Mouse (Mus musculus): Measurements from ENCODE around the gene Sh3gl2.

Gene Sh3gl2

DNA sequence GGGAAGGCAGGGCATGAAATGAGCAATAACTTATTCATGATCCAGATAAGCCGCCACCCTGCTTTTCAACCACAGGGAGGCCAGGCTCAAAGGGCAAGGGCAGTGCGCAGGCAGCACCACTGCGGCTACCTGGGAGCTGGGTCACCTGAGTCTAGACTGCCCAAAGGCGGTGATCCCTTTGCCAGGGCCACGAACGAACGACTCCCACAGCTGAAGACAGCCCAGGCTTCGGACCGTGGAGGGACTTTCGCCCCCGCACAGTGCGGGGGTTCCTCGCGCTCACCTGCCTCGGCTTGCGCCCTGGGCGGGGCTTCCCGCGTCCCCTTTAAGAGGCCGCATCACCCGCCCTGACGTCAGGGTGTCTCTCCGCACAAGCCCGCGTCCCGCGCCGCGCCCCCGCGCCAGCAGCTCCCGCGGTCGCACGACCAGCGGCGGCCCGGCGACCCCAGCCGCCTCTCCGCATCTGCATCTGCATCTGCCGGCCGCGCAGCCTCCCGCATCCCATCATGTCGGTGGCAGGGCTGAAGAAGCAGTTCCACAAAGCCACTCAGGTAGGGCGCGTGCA, at the start of gene Sh3gl2:
Sh3gl2 (plus strand) TSS at position 56 of the 565 bp plus-strand sequence.
- peak; percentile 46 for DNase-seq

- DNase-seq: no peak
These were observed 43.8 kb upstream of the Sh3gl2 start for GRCm38 (mm10) chr4:85161156-85161555.

DNA sequence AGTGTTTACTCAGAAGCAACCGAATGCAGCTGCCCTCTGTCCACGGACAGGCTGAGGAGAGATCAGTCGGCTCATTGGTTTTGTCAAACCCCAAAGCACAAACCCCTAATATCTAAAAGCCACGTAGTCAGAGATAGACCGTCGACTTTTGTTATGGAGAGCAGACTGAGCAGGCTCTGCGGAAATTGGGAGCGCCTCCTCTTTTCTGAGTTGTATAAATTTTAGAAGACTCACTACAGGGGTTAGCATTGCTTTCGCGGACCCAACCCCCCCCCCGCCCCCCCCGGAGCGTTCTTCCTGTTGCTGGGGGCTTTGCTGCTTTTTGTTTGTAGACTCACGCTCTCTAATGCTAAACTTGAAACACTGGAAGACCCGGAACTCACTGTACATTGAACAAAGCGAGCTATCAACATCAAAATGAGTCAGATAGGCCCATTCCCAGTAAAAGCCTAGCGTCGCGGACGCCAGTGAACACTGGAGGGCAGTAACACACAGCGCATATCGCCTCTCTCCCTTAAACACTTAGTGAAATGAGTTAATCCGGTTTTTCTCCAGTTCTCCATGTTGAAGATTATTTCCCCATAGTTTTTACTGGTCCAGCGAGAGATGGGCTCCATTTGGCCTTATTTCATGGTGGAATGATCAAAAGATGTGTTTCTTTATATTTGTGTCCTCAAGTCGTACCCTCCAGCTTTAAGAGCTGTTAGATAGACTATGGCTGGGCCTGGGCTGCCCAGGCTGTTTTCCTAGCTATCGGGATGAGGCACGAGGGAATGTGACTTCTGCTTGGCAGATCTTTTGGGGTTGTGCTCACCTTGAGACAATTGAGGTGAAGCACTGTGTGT, 42.2 kb upstream of the Sh3gl2 start:
- peak; percentile 30 for DNase-seq

DNA sequence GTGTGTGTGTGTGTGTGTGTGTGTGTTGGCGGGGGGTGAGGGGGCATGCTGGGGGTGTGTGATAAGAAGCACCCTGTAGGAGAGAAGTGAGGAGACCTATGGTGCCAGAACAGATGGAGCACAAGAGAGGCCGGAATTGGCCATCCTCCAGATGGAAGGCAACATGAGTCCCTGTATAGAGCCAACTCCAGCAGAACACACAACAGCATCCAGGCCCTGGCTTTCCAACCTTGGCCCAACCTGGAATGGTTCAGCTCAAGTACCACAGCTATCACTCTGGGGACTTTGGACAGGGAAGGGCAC, 41.7 kb upstream of the Sh3gl2 start:
- no peak for DNase-seq

DNA sequence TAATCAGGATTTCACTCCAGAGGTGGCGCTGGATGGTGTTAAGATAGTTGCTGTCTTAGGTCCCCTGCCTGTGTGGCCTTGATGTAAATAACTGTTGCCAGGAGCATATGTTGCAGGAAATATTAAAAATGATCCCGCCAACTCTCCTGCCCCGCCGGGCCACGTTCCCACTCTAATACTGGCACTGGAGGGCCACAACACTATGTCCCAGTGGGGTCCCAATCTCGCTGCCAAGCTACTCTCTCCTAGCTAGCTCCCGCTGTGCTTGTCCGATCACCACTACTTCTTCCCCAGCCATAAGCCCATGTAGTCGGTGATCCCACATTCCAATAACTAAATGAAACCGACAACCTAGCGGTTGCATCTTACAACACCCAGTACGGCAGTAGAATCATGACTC, 36.9 kb upstream of the Sh3gl2 start:
- no peak for DNase-seq

- DNase-seq: no peak
These were observed 29.5 kb upstream of the Sh3gl2 start for GRCm38 (mm10) chr4:85175466-85175865.

GRCm38 (mm10) chr4:85178394-85179051, 26.4 kb upstream of the Sh3gl2 start:
- no peak for DNase-seq

DNA sequence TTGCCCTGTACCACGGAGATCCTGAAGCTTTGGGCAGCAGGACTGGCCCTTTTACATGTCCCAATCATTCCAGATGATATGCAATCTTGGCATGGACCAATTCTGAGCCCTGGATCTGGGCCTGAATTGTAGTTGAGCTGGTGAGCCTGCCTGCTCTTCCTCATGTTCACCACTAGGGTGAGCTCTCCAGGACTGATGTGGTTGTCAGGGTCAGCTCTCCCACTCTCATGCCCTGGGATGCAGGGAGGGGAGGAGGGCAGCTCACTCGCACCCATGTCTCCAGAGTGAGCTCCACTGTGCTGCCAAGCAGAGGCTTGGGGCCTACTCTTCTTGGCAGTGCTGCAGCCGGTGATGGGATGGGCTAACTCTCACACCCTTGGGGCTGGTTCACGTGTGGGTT, 18.9 kb upstream of the Sh3gl2 start:
- no peak for DNase-seq

GRCm38 (mm10) chr4:85196201-85196600, 8.7 kb upstream of the Sh3gl2 start:
- no peak for DNase-seq

GRCm38 (mm10) chr4:85198431-85198830, 6.5 kb upstream of the Sh3gl2 start:
- DNase-seq: no peak

DNA sequence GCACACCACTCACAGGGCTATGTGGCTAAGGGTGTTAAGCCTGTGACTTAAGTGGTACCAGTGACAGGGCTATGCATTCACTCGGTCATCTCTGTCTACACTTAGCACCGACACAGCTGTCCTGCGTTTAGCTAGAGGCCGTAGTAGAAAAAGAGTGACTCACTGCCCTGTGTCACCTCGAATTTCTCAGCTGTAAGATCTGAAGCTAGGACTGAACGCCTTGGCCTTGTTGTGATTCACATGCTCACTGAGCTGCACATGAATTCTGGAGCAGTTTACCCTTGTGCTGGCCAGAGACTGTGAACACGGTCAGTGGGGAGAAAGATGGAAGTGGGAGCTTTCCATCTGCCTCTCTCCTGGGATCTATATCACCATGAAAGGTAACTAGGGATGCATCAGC, 2.3 kb upstream of the Sh3gl2 start:
- DNase-seq: no peak

DNA sequence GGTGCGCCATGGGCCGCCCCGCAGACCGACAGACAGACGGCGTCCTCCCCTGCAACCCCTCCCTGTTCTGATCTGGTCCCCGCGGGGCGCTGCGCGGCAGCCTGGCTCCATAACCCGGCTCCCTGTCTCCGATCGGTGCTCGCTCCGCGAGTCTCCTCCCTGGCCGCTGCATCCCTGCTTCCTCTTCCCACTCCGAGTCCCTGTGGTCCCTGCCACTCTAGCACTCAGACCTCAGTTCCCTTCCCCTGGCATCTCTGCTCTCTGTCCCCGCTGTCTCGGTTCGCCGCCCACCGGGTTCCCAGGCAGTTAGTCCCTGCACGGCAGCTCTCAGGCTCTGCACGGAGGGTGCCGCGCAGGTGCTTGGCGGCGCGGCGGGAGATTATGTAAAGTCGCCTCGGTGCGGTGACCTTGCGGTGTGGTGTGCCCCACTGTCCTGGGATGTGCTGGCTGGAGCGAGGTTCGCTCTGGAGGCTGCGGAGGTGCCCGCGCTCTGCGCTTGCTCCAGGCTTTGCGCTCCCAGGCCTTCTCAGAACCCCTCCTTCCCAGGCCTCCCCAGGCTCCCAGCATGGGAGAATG, 798 bp downstream of the Sh3gl2 start:
- DNase-seq: peak; percentile 4

DNA sequence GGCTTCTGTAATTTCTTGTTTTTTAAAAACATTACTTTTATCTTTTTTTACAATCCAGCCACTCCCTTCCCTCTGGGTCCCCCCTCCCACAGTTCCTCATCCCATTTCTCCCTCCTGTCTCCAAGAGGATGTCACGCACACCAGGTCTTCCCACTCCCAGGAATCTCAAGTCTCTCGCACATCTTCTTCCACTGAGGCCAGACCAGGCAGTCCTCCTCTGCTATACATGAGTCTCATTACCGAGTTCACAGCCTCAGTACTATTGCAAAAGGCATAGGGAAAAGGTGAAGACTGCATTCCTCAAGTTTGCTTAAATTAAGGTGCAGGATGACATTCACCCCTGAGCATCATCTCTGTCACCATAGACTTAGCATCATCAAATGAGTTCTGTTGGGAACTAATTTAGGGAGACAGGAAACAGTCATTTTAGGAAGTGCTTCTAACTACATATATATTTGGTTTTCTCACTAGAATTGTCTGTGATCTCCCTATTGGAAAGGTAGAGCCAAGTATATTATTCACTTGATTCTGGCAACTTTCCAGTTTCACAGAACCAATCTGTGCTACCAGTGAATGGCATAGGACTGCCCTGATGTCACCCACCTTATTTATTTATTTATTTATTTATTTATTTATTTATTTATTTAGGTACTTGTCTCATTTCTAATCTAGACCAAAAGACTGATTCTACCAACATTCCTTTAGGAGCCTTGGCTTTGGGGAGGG, 1.9 kb downstream of the Sh3gl2 start:
- DNase-seq: no peak

DNA sequence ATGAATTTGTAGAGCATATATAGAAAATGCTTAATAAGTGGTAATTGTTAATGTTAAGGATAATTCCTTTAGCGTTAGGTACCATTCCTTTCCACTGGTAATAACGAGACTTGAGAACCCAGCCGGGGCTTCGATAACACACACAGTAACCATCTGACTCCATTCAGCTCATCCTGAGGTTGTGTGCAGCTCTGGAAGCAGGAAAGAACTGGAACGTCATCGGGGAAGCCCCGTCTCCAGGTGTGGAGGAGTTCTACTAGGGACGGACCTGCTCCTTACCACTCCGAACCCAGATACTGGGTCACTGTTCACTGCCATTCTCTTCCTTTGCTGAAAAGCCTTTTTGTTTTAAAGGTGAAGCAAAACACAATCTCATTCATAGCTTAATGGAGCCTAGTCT, 2.6 kb downstream of the Sh3gl2 start:
- no peak for DNase-seq

GRCm38 (mm10) chr4:85208531-85208930, 3.6 kb downstream of the Sh3gl2 start:
- DNase-seq: no peak

GRCm38 (mm10) chr4:85210953-85211352, 6.0 kb downstream of the Sh3gl2 start:
- no peak for DNase-seq

GRCm38 (mm10) chr4:85217003-85217402, 12.1 kb downstream of the Sh3gl2 start:
- no peak for DNase-seq

DNA sequence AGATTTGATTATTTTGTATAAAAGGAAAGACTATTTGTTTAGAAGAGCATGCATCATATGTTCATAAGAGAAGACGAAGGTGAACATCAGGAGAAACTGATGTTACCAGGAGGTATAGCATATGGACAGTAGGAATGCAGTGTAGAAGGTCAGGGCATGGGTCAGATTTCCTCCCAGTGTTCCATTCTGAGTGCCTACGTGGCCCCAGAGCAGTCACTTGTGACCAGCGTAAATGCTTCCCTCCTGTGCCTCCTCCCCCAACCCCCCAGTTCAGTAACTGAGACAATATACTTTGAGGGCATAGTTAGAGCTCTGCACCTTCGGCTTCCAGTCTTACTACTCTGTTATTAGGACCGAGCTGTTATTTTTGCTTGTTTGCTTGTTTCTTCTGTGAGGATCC, 17.8 kb downstream of the Sh3gl2 start:
- no peak for DNase-seq

- no peak for DNase-seq
These were observed 21.8 kb downstream of the Sh3gl2 start for GRCm38 (mm10) chr4:85226731-85227130.

DNA sequence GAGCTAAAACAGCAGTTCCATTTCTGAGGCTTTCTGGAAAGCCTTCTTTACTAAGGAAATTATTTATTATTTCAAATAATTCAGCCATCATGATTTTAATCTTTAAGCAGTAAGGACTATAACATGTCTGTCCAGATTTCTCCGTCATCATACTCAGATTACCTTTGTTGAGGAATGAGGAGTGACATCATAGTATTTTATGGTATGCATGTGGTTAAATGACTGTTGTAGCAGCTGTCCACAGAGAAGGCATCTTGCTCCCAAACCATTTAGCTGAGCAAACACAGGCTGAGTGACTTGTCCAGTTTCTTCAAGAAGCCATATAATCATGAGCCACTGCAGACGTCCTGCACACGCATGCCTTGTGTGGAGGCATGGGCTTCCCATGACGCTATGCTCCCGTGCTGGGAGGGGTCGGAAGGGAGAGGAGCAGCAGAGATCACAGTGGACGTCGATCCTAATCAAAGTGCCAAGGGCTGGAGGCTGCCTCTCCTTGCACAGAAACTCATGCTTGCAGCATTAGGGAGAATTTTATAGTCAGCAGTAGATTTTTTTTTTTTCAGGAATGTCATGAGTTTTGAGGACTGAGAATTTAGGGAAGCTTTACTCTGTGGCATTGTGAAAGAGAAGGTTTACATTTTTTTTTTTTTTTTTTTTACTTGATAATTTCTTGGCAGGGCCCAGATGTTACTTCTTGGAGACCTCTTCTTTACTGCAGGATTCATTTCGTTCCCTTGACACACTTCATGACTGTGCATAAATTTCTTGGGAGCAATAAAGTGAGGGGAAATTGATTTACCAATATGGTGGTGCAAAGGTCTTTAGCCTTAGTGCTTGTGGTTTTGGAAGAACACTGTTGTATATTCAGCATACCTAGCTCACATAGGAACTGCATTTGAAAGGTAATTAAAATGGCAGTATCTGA, 23.0 kb downstream of the Sh3gl2 start:
- no peak for DNase-seq

DNA sequence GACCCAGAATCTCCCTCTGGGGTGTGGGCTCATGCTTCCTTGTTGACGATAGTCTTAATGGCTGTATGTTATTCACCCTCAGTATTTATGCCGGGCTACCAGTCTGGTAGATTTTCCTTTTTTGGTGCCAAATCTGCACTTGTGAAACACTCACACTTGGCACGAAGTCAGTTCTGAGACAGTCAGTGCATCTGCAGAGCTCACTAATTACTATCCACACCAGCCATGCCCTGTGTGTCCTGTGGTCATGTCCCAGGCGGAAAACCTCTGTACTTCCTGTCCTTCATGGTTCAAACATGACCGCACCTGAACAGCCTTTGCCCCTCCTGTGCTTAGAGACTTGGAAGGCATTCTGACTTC, 23.6 kb downstream of the Sh3gl2 start:
- DNase-seq: no peak
